Mouse (Mus musculus) lung, embryonic 14.5 days (tissue): ENCODE data around the gene 1110017D15Rik. TPM values are rescaled to one million over a fixed set of nuclear protein-coding genes. Genes with fewer than 3 reads are reported as not detected.

Source experiments
- ATAC-seq: fragments of 200-750 bp; cut with Nextera tagmentation; 2 replicates; pipeline ENCODE4 v1.8.0; 2017; ENCODE audit warnings: mild to moderate bottlenecking, moderate TSS enrichment, moderate library complexity; ENCODE audit not compliant: insufficient read depth
- DNase-seq: peaks from one replicate; pipeline ENCODE4 v3.0.0-alpha.2; 2015
- H3K27ac ChIP-seq: fragments of 300-500 bp; sonication (generic); 2 replicates; pipeline ENCODE4 v1.5.1; 2014; ENCODE audit warnings: low read depth, mild to moderate bottlenecking, moderate library complexity
- H3K27me3 ChIP-seq: fragments of 300-500 bp; sonication (generic); 2 replicates; pipeline ENCODE4 v1.6.1; 2014; ENCODE audit warnings: low read length, control low read depth; ENCODE audit not compliant: insufficient read depth
- H3K36me3 ChIP-seq: fragments of 300-500 bp; sonication (generic); 2 replicates; pipeline ENCODE4 v1.6.1; 2014; ENCODE audit warnings: control low read depth; ENCODE audit not compliant: insufficient read depth
- H3K4me1 ChIP-seq: fragments of 300-500 bp; sonication (generic); 2 replicates; pipeline ENCODE4 v1.6.1; 2014; ENCODE audit warnings: antibody characterized with exemption, control low read depth; ENCODE audit not compliant: insufficient read depth
- H3K4me2 ChIP-seq: fragments of 300-500 bp; sonication (generic); 2 replicates; pipeline ENCODE4 v1.6.1; 2014; ENCODE audit warnings: mild to moderate bottlenecking
- H3K4me3 ChIP-seq: fragments of 300-500 bp; sonication (generic); 2 replicates; pipeline ENCODE4 v1.5.1; 2014; ENCODE audit warnings: low read depth, low read length
- H3K9ac ChIP-seq: fragments of 300-500 bp; sonication (generic); 2 replicates; pipeline ENCODE4 v1.6.1; 2014
- H3K9me3 ChIP-seq: fragments of 300-500 bp; sonication (generic); 2 replicates; pipeline ENCODE4 v1.6.1; 2016; ENCODE audit warnings: low read depth, low read length, control low read depth
- CTCF ChIP-seq: IDR thresholded peaks from 2 replicates; pipeline ENCODE4 v1.5.1; 2016; ENCODE audit warnings: antibody characterized with exemption, low read depth
- WGBS: fragments of 180-500 bp; shearing (Covaris S2); extraction: QIAGEN DNeasy Blood & Tissue Kit; methylation state at CpG from one replicate; pipeline ENCODE4 v1.1.7; 2014; 5-methylcytosine and 5-hydroxymethylcytosine counted together
- polyA plus RNA-seq: library from polyadenylated mRNA; unstranded; fragments of >200 nt; fragmentation: Nextera tagmentation; extraction: Ambion mirVana; gene quantifications from 2 replicates; pipeline ENCODE4 v1.2.1, GENCODE M21; 2014

1110017D15Rik gene
- polyA plus RNA-seq: 0.46 and 0.92 TPM in 2 replicates

GRCm38 (mm10) chr4:41517233-41517632 lies at the start of gene 1110017D15Rik:
Gene 1110017D15Rik (minus strand): TSS chr4:41517333.
- no peak within 1 kb of the TSS for H3K4me2 ChIP-seq
- H3K27me3 ChIP-seq: 0 out of 2 replicates have a peak, but pooled peaks cover 2% of the 10 kb centered on the region
- H3K4me1 ChIP-seq: no peaks in the 10 kb centered on the region
- no peak within 1 kb of the TSS for H3K4me3 ChIP-seq
- no peak within 1 kb of the TSS for H3K9ac ChIP-seq
- no peaks in the 10 kb centered on the region for H3K9me3 ChIP-seq
- DNase-seq (no peak), ATAC-seq (no peak)
- 69% methylated on average over 2 of the region's 2 CpGs for WGBS
- no peak for TF ChIP-seq CTCF
- no peak within 1 kb of the TSS for H3K27ac ChIP-seq
- H3K36me3 ChIP-seq: no peaks in the 10 kb centered on the region

GRCm38 (mm10) chr4:41566123-41566522 lies 49.0 kb upstream of the 1110017D15Rik start:
- ATAC-seq (no peak), DNase-seq (no peak)
- no peak overlapping the region for H3K4me2 ChIP-seq
- H3K27ac ChIP-seq: no peak overlapping the region
- H3K4me3 ChIP-seq: no peak overlapping the region
- 4% methylated on average over 3 of the region's 3 CpGs for WGBS
- TF ChIP-seq CTCF: no peak
- no peaks in the 10 kb centered on the region for H3K27me3 ChIP-seq
- H3K4me1 ChIP-seq: peaks cover 6% of the 10 kb centered on the region; the same call in 1 of the 2 replicates
- no peaks in the 10 kb centered on the region for H3K36me3 ChIP-seq
- no peaks in the 10 kb centered on the region for H3K9me3 ChIP-seq
- no peak overlapping the region for H3K9ac ChIP-seq

- Histone ChIP-seq H3K27me3 (no peaks in the 10 kb centered on the region), H3K36me3 (no peaks in the 10 kb centered on the region), H3K9ac (no peak overlapping the region), H3K4me1 (peaks cover 3% of the 10 kb centered on the region; the same call in 1 of the 2 replicates), H3K9me3 (no peaks in the 10 kb centered on the region), H3K27ac (no peak overlapping the region), H3K4me2 (no peak overlapping the region), H3K4me3 (no peak overlapping the region)
- ATAC-seq: no peak
- TF ChIP-seq CTCF: no peak
- DNase-seq: no peak
- WGBS: 84% methylated on average over 5 of the region's 5 CpGs
These were observed 46.2 kb upstream of the 1110017D15Rik start for GRCm38 (mm10) chr4:41563297-41563696.

- DNase-seq: no peak
- TF ChIP-seq CTCF: no peak
- Histone ChIP-seq H3K9ac (no peak overlapping the region), H3K27me3 (no peaks in the 10 kb centered on the region), H3K4me3 (no peak overlapping the region), H3K4me2 (no peak overlapping the region), H3K9me3 (no peaks in the 10 kb centered on the region), H3K27ac (no peak overlapping the region), H3K4me1 (0 out of 2 replicates have a peak, but pooled peaks cover 4% of the 10 kb centered on the region), H3K36me3 (no peaks in the 10 kb centered on the region)
- WGBS: 53% methylated on average over 3 of the region's 3 CpGs
- no peak for ATAC-seq
These were observed 40.0 kb upstream of the 1110017D15Rik start for GRCm38 (mm10) chr4:41557092-41557491.

- Histone ChIP-seq H3K4me2 (no peak overlapping the region), H3K27ac (no peak overlapping the region), H3K36me3 (no peaks in the 10 kb centered on the region), H3K9ac (no peak overlapping the region), H3K9me3 (no peaks in the 10 kb centered on the region), H3K4me1 (0 out of 2 replicates have a peak, but pooled peaks cover 4% of the 10 kb centered on the region), H3K27me3 (no peaks in the 10 kb centered on the region), H3K4me3 (no peak overlapping the region)
- 46% methylated on average over 5 of the region's 5 CpGs for WGBS
- TF ChIP-seq CTCF: no peak
- DNase-seq (no peak), ATAC-seq (no peak)
These were observed 39.3 kb upstream of the 1110017D15Rik start for GRCm38 (mm10) chr4:41556311-41556953.

GRCm38 (mm10) chr4:41554994-41555663 lies 38.0 kb upstream of the 1110017D15Rik start:
- WGBS: 53% methylated on average over 14 of the region's 14 CpGs
- TF ChIP-seq CTCF: 0 out of 2 replicates have a peak, but pooled peaks have one; percentile 4
- Histone ChIP-seq H3K27me3 (no peaks in the 10 kb centered on the region), H3K27ac (peak overlapping the region; percentile 50; the same call in 1 of the 2 replicates), H3K9ac (no peak overlapping the region), H3K4me3 (no peak overlapping the region), H3K36me3 (no peaks in the 10 kb centered on the region), H3K4me1 (0 out of 2 replicates have a peak, but pooled peaks cover 4% of the 10 kb centered on the region), H3K4me2 (no peak overlapping the region), H3K9me3 (no peaks in the 10 kb centered on the region)
- peak; percentile 62 for DNase-seq
- no peak; the same call in 1 of the 2 replicates for ATAC-seq

- Histone ChIP-seq H3K9ac (no peak overlapping the region), H3K27me3 (no peaks in the 10 kb centered on the region), H3K4me3 (no peak overlapping the region), H3K9me3 (no peaks in the 10 kb centered on the region), H3K36me3 (no peaks in the 10 kb centered on the region), H3K27ac (no peak overlapping the region), H3K4me2 (no peak overlapping the region), H3K4me1 (0 out of 2 replicates have a peak, but pooled peaks cover 4% of the 10 kb centered on the region)
- no peak for TF ChIP-seq CTCF
- ATAC-seq: no peak
- no peak for DNase-seq
- 69% methylated on average over 11 of the region's 11 CpGs for WGBS
These were observed 36.0 kb upstream of the 1110017D15Rik start for GRCm38 (mm10) chr4:41553116-41553515.
